Mouse (Mus musculus) forebrain, embryonic 14.5 days (tissue): ENCODE measurements around the gene Krtcap2. TPM values are rescaled to one million over a fixed set of nuclear protein-coding genes. Genes with fewer than 3 reads are reported as not detected.

Experiments used
- ATAC-seq: fragments of 200-750 bp; cut with Nextera tagmentation; 2 replicates; pipeline ENCODE4 v1.8.0; 2017; ENCODE audit warnings: mild to moderate bottlenecking, moderate library complexity
- DNase-seq: peaks from one replicate; pipeline ENCODE4 v3.0.0-alpha.2; 2015; ENCODE audit warnings: low spot score
- H3K27ac ChIP-seq: fragments of 300-500 bp; sonication (generic); 2 replicates; pipeline ENCODE4 v1.5.1; 2014; ENCODE audit warnings: low read depth, mild to moderate bottlenecking, control low read depth, low read length, moderate library complexity
- H3K27me3 ChIP-seq: fragments of 300-500 bp; sonication (generic); replicated peaks from 2 replicates; pipeline ENCODE4 v1.6.1; 2014; ENCODE audit warnings: low read length, control low read depth, mixed read lengths; ENCODE audit not compliant: control insufficient read depth, insufficient read depth
- H3K36me3 ChIP-seq: fragments of 300-500 bp; sonication (generic); 2 replicates; pipeline ENCODE4 v1.6.1; 2014; ENCODE audit warnings: low read length, control low read depth; ENCODE audit not compliant: control insufficient read depth, insufficient read depth
- H3K4me1 ChIP-seq: fragments of 300-500 bp; sonication (generic); 2 replicates; pipeline ENCODE4 v1.6.1; 2014; ENCODE audit warnings: antibody characterized with exemption, low read length, control low read depth; ENCODE audit not compliant: control insufficient read depth, insufficient read depth
- H3K4me2 ChIP-seq: fragments of 300-500 bp; sonication (generic); 2 replicates; pipeline ENCODE4 v1.6.1; 2014; ENCODE audit warnings: mild to moderate bottlenecking, control low read depth, low read length
- H3K4me3 ChIP-seq: fragments of 300-500 bp; sonication (generic); 2 replicates; pipeline ENCODE4 v1.5.1; 2014; ENCODE audit warnings: low read depth, low read length, control low read depth
- H3K9ac ChIP-seq: fragments of 300-500 bp; sonication (generic); 2 replicates; pipeline ENCODE4 v1.6.1; 2014; ENCODE audit warnings: mild to moderate bottlenecking, low read length, control low read depth, moderate library complexity
- H3K9me3 ChIP-seq: fragments of 300-500 bp; sonication (generic); replicated peaks from 2 replicates; pipeline ENCODE4 v1.6.1; 2016; ENCODE audit warnings: low read length, control low read depth, mixed read lengths; ENCODE audit not compliant: control insufficient read depth
- WGBS: fragments of 180-500 bp; shearing (Covaris S2); extraction: QIAGEN DNeasy Blood & Tissue Kit; methylation state at CpG from one replicate; pipeline ENCODE4 v1.1.7; 2014; 5-methylcytosine and 5-hydroxymethylcytosine counted together
- polyA plus RNA-seq: library from polyadenylated mRNA; unstranded; fragments of >200 nt; fragmentation: Nextera tagmentation; extraction: Ambion mirVana; gene quantifications from 2 replicates; pipeline ENCODE4 v1.2.1, GENCODE M21; 2014

Gene Krtcap2
- polyA plus RNA-seq, 1 experiment from 2014 or later = 234 TPM

- WGBS = 10% methylated on average over 17 of the region's 17 CpGs
- H3K9ac ChIP-seq = no peak overlapping the region
- no peak for DNase-seq
- H3K27ac ChIP-seq = no peak overlapping the region
- no peaks in the 10 kb centered on the region for H3K27me3 ChIP-seq
- no peak overlapping the region for H3K4me2 ChIP-seq
- peaks cover 5% of the 10 kb centered on the region; the same call in 1 of the 2 replicates for H3K36me3 ChIP-seq
- no peak for ATAC-seq
- H3K9me3 ChIP-seq = no peaks in the 10 kb centered on the region
- no peaks in the 10 kb centered on the region; the same call in 1 of the 2 replicates for H3K4me1 ChIP-seq
- no peak overlapping the region for H3K4me3 ChIP-seq
Observed at GRCm38 (mm10) chr3:89251365-89251895, 5.7 kb downstream of the Krtcap2 start.

- 90% methylated on average over 5 of the region's 5 CpGs for WGBS
- no peak for ATAC-seq
- H3K4me2 ChIP-seq = no peak overlapping the region
- no peak for DNase-seq
- H3K9me3 ChIP-seq = no peaks in the 10 kb centered on the region
- H3K27ac ChIP-seq = no peak overlapping the region
- no peaks in the 10 kb centered on the region for H3K36me3 ChIP-seq
- no peaks in the 10 kb centered on the region for H3K27me3 ChIP-seq
- no peaks in the 10 kb centered on the region for H3K4me1 ChIP-seq
- H3K4me3 ChIP-seq = no peak overlapping the region
- H3K9ac ChIP-seq = no peak overlapping the region
Observed at GRCm38 (mm10) chr3:89254994-89255393, 9.2 kb downstream of the Krtcap2 start.

GRCm38 (mm10) chr3:89256177-89256576, 10.4 kb downstream of the Krtcap2 start:
- H3K36me3 ChIP-seq = no peaks in the 10 kb centered on the region
- no peaks in the 10 kb centered on the region for H3K9me3 ChIP-seq
- no peak overlapping the region for H3K4me3 ChIP-seq
- no peak overlapping the region for H3K4me2 ChIP-seq
- no peak overlapping the region for H3K27ac ChIP-seq
- ATAC-seq = no peak
- no peak for DNase-seq
- no peak overlapping the region for H3K9ac ChIP-seq
- no peaks in the 10 kb centered on the region for H3K4me1 ChIP-seq
- 83% methylated on average over 5 of the region's 5 CpGs for WGBS
- H3K27me3 ChIP-seq = no peaks in the 10 kb centered on the region

- no peaks in the 10 kb centered on the region for H3K9me3 ChIP-seq
- H3K4me1 ChIP-seq = no peaks in the 10 kb centered on the region
- no peak within 1 kb of the TSS for H3K27ac ChIP-seq
- no peak within 1 kb of the TSS for H3K4me2 ChIP-seq
- whole genome bisulfite sequencing = 54% methylated on average over 7 of the region's 7 CpGs
- no peak for ATAC-seq
- no peak for DNase-seq
- H3K27me3 ChIP-seq = no peaks in the 10 kb centered on the region
- no peak within 1 kb of the TSS for H3K9ac ChIP-seq
- no peaks in the 10 kb centered on the region for H3K36me3 ChIP-seq
- no peak within 1 kb of the TSS for H3K4me3 ChIP-seq
Observed at GRCm38 (mm10) chr3:89259076-89259475, 13.3 kb downstream of the Krtcap2 start, which contains the start of gene Dpm3. Dpm3 (plus strand) TSS chr3:89259358.

GRCm38 (mm10) chr3:89260211-89260610, 14.4 kb downstream of the Krtcap2 start:
- DNase-seq (no peak), ATAC-seq (no peak)
- Histone ChIP-seq H3K9ac (no peak overlapping the region), H3K4me2 (no peak overlapping the region), H3K9me3 (no peaks in the 10 kb centered on the region), H3K4me1 (no peaks in the 10 kb centered on the region), H3K27me3 (no peaks in the 10 kb centered on the region), H3K4me3 (no peak overlapping the region), H3K27ac (no peak overlapping the region), H3K36me3 (no peaks in the 10 kb centered on the region)
- 66% methylated on average over 3 of the region's 3 CpGs for WGBS

- H3K27ac ChIP-seq = no peak overlapping the region
- no peak overlapping the region for H3K9ac ChIP-seq
- no peak for DNase-seq
- H3K4me3 ChIP-seq = no peak overlapping the region
- ATAC-seq = no peak
- H3K36me3 ChIP-seq = no peaks in the 10 kb centered on the region
- H3K4me2 ChIP-seq = no peak overlapping the region
- H3K4me1 ChIP-seq = peaks cover 6% of the 10 kb centered on the region
- H3K27me3 ChIP-seq = no peaks in the 10 kb centered on the region
- 79% methylated on average over 10 of the region's 10 CpGs for WGBS
- no peaks in the 10 kb centered on the region for H3K9me3 ChIP-seq
Observed at GRCm38 (mm10) chr3:89262417-89262816, 16.7 kb downstream of the Krtcap2 start.

GRCm38 (mm10) chr3:89266439-89266893, 20.7 kb downstream of the Krtcap2 start:
- Histone ChIP-seq H3K27me3 (no peaks in the 10 kb centered on the region), H3K9me3 (no peaks in the 10 kb centered on the region), H3K9ac (peak overlapping the region; percentile 84), H3K27ac (peak overlapping the region; percentile 67), H3K4me2 (peak overlapping the region; percentile 82), H3K4me3 (peak overlapping the region; percentile 68), H3K36me3 (no peaks in the 10 kb centered on the region), H3K4me1 (peaks cover 19% of the 10 kb centered on the region)
- DNase-seq (peak; percentile 94), ATAC-seq (peak; percentile 93)
- WGBS = under 1% methylated on average over 20 of the region's 20 CpGs

GRCm38 (mm10) chr3:89268916-89269315, 23.1 kb downstream of the Krtcap2 start:
- H3K27me3 ChIP-seq = no peaks in the 10 kb centered on the region
- no peak overlapping the region for H3K27ac ChIP-seq
- no peak overlapping the region for H3K4me2 ChIP-seq
- no peak overlapping the region for H3K4me3 ChIP-seq
- no peaks in the 10 kb centered on the region for H3K9me3 ChIP-seq
- no peaks in the 10 kb centered on the region for H3K36me3 ChIP-seq
- H3K4me1 ChIP-seq = peaks cover 19% of the 10 kb centered on the region
- 49% methylated on average over 8 of the region's 8 CpGs for WGBS
- ATAC-seq (no peak), DNase-seq (no peak)
- H3K9ac ChIP-seq = no peak overlapping the region

GRCm38 (mm10) chr3:89270051-89270755, 24.4 kb downstream of the Krtcap2 start, which contains the start of gene Slc50a1:
Slc50a1 (minus strand) TSS chr3:89270570.
- Histone ChIP-seq H3K9me3 (no peaks in the 10 kb centered on the region), H3K36me3 (no peaks in the 10 kb centered on the region), H3K4me2 (peak within 1 kb of the TSS; percentile 87), H3K9ac (peak within 1 kb of the TSS; percentile 77), H3K27me3 (no peaks in the 10 kb centered on the region), H3K4me1 (peaks cover 19% of the 10 kb centered on the region), H3K4me3 (peak within 1 kb of the TSS; percentile 50), H3K27ac (peak within 1 kb of the TSS; percentile 48; the same call in 1 of the 2 replicates)
- peak; percentile 60 for ATAC-seq
- DNase-seq = peak; percentile 76
- WGBS = 3% methylated on average over 39 of the region's 39 CpGs
